Mouse (Mus musculus) small intestine, adult 2 months (tissue): ENCODE measurements at regions not wholly inside any gene's neighbourhood (a gene's known extent, or its start where the extent isn't known, plus 50 kb on each side); places are given as distances from the start of the nearest gene placed in this dataset.

Source experiments
- CTCF ChIP-seq: fragments of 200-500 bp; IDR thresholded peaks from 2 replicates; pipeline ENCODE4 v1.5.1; 2012; ENCODE audit warnings: low read depth, mild to moderate bottlenecking, control low read depth, inconsistent platforms, low read length, moderate library complexity, mixed read lengths; ENCODE audit not compliant: insufficient replicate concordance, insufficient read length; ENCODE audit errors: extremely low read depth
- POLR2A ChIP-seq: fragments of 200-500 bp; IDR thresholded peaks from 2 replicates; pipeline ENCODE4 v1.6.1; 2012; ENCODE audit warnings: low read depth, mild to moderate bottlenecking, control low read depth, inconsistent platforms, low read length, moderate library complexity

DNA sequence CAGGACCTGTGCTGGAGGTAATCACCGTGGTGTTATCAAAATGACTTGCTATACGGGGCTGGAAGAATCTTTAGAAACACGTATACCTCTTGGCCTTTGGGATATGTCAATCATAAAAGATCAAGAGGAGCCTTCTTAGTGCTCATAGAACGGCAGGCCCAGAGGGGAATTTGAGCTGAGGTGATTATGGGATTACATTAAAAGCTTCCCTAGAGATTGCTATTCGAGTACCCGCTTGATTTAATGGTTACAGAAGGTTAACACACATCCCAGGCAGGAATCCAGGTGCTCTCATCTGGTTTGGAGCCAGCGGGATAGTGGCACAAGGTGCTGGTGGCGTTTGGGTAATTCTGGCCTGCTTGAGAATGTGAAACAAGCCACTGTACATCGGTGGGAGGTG lies 241.4 kb downstream of the Drd1 start:
- TF ChIP-seq POLR2A (no peak), CTCF (no peak)
